Mouse (Mus musculus) lung, adult 2 months (tissue): ENCODE data around the gene Dpm3.
A peak's percentile ranks its signal among the peaks of the same experiment; 100 is the strongest.

Experiments used
- CTCF ChIP-seq: fragments of 200-500 bp; IDR thresholded peaks from 2 replicates; pipeline ENCODE4 v1.5.1; 2011; ENCODE audit warnings: mild to moderate bottlenecking, low read length, control low read depth; ENCODE audit not compliant: insufficient read depth
- POLR2A ChIP-seq: fragments of 200-500 bp; IDR thresholded peaks from 2 replicates; pipeline ENCODE4 v1.6.1; 2011; ENCODE audit warnings: low read depth, mild to moderate bottlenecking, control low read depth, low read length, borderline replicate concordance; ENCODE audit errors: extremely low read depth

GRCm38 (mm10) chr3:89232614-89233013 lies 26.5 kb upstream of the Dpm3 start:
- TF ChIP-seq CTCF = no peak
- TF ChIP-seq POLR2A = peak; percentile 42; the same call in 1 of the 2 replicates
